Mouse (Mus musculus): ENCODE results near the gene Farp2. TPM values are rescaled to one million over a fixed set of nuclear protein-coding genes. Genes with fewer than 3 reads are reported as not detected.

Farp2 gene
- total RNA-seq, 2 experiments from 2014 or later = 11.5 to 11.9 TPM

DNA sequence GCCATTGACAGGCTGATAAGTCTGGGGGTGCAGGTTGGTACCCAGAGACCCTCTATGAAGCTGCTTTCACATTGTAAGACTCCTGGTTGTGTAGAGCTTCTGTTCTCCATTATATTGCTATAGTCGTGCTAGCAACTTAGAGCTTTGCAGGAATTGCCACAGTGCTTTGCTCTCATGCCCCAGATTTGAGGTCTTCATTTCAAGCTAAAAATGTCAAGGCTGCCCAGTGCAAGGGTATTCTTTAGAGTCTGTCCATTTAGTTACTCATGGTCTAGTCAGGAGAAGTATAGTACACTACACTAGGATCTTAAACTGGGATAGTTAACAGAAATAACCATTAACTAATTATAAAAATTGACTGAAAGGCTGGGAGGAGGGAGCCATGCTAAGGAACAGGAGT is 35.4 kb downstream of the Farp2 start:
- DNase-seq = no peak
- intact Hi-C loops (cut with DNase I) = no loop called here

- no peak for DNase-seq
- intact Hi-C loops (cut with DNase I) = no loop called here
Observed at GRCm38 (mm10) chr1:93551427-93551826, 39.5 kb downstream of the Farp2 start.

GRCm38 (mm10) chr1:93563224-93563623 is 51.3 kb downstream of the Farp2 start:
- intact Hi-C loops (cut with DNase I) = no loop called here
- no peak for DNase-seq

- intact Hi-C loops (cut with DNase I) = no loop called here
- no peak for DNase-seq
Observed at GRCm38 (mm10) chr1:93563649-93564048, 51.8 kb downstream of the Farp2 start.

GRCm38 (mm10) chr1:93564781-93565180 is 52.9 kb downstream of the Farp2 start:
- intact Hi-C loops (cut with DNase I) = no loop called here
- DNase-seq = no peak

DNA sequence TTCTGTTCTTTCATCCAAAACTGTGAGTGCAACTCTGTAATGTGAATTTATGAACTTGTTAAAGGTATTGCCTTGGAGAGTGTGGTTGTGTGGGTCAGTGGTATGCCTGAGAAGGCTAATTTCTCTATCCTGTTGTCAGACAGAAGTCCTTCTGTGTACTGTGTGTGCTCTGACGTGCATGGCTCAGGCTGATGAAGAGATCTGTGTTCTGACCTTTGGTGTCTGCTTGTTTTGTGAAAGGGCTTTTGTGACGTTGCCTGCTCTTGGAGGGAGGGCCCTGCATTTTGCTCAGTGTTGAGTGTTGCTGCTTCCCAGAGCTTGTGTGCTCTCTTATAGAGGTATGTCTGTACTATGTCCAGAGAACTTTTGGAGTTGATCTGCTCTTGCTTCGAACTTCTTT is 55.1 kb downstream of the Farp2 start:
- no peak for DNase-seq
- intact Hi-C loops (cut with DNase I) = no loop called here

DNA sequence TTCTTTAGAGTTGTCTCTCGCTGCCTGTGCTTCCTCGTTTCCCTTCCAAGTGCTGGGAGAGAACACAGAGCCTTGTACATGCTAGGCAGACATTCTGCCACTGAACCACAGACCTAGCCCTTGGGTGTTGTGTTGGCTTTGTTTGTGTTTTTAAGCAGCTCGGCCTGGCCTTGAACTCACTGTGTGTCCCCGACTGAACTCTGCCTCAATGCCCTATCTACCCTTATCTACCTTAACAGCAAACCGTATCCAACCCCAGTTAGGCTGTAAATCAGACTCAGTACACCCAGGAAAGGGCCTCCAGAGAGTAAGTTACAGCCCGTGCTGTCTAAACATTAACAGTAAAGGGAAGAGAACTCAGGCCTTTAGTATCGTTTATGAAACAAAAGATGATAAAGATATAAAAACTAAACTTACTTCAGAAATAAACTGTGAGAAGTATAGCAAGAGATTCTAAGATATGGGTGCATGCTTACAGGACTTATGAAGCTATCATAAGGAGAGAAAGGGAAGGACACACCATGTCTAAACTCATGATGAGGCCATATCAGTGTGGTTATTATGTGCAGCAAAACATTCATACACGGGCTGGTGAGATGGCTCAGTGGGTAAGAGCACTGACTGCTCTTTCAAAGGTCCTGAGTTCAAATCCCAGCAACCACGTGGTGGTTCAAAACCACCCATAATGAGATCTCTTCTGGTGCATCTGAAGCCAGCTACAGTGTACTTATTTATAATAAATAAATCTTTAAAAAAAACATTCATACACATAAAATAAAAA is 56.0 kb downstream of the Farp2 start:
- DNase-seq = no peak
- intact Hi-C loops (cut with DNase I) = no loop called here

DNA sequence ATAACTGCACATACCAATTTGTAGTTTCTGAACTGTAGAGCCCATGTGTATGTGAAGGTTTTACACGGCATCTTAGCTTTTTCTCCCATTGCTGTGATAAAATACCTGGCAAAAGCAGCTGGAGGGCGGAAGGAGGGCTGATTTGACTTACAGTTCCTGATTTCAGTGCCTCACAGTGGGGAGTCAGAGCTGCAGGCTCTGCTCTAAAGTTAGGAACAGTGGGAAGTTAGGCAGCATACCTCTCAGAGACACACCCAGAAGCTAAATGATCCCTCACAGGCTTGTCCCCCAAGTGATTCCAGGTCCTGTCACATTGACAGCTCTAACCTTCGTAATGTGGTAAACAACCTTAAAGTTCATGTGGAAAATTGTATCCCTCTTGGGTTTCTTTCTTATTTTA is 65.2 kb downstream of the Farp2 start:
- DNase-seq = no peak
- intact Hi-C loops (cut with DNase I) = no loop called here

DNA sequence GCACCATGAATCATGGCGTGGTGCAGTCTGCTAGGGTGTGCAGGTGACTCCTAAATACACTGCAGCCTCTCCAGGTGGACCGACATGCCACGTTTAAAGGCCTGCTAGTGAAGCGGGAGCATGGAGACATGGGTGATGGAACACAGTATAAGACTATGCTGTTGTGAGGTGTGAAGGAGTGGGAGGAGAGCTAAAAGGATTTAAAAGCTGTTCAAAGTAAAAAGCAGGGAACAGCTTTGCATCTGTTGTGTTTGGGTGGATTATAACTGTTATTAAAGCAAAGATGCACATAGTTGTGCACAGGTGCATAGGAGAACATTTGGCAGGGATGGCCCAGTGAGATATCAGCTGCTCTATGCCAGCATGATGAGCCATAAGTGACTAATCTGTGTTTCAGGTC is 66.0 kb downstream of the Farp2 start:
- intact Hi-C loops (cut with DNase I) = no loop called here
- DNase-seq = no peak

GRCm38 (mm10) chr1:93581545-93581944 is 69.7 kb downstream of the Farp2 start:
- DNase-seq = no peak
- intact Hi-C loops (cut with DNase I) = no loop called here

GRCm38 (mm10) chr1:93588346-93588745 is 76.5 kb downstream of the Farp2 start:
- intact Hi-C loops (cut with DNase I) = no loop called here
- no peak for DNase-seq

- DNase-seq = no peak
- intact Hi-C loops (cut with DNase I) = no loop called here
Observed at GRCm38 (mm10) chr1:93593960-93594359, 82.1 kb downstream of the Farp2 start.

- intact Hi-C loops (cut with DNase I) = no loop called here
- DNase-seq = no peak
Observed at GRCm38 (mm10) chr1:93595916-93596315, 84.0 kb downstream of the Farp2 start.

DNA sequence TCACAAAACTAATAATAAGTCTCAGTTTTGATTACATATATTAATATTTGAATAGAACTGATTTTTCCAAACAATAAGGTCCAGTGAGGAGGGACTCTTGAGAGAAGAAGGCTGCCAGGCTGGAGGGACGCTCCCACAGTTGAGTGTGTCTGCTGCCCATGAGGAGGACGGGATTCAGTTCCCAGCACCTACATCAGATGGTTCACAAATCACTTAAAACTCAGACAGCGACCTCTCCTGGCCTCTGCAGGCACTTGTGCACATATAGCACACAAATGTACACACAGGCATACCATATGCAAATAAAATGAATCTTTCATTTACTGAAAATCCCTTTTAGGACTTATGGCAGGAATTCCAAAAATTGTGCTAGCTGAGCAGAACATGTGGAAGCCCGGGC is 91.0 kb downstream of the Farp2 start:
- intact Hi-C loops (cut with DNase I) = no loop called here
- DNase-seq = no peak

DNA sequence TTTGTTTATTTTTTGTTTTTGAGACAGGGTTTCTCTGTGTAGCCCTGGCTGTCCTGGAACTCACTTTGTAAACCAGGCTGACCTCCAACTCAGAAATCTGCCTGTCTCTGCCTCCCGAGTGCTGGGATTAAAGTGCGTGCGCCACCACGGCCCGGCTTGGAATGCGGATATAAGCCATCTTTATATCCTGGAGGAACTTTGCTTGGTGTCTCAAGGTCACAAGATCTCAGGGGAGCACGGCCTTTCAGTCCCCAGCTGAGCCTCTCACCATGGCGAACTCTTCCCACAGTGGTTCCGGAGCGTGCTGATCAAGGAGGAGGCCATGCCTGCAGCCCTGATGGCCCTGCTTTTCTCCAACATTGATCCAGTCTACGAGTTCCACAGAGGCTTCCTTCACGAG is 92.0 kb downstream of the Farp2 start:
- intact Hi-C loops (cut with DNase I) = no loop called here
- DNase-seq = no peak

GRCm38 (mm10) chr1:93607090-93608083 is 95.5 kb downstream of the Farp2 start:
- no peak for DNase-seq
- intact Hi-C loops (cut with DNase I) = no loop called here

GRCm38 (mm10) chr1:93608696-93609245 is 96.9 kb downstream of the Farp2 start:
- intact Hi-C loops (cut with DNase I) = no loop called here
- DNase-seq = no peak

GRCm38 (mm10) chr1:93609762-93610161 is 97.9 kb downstream of the Farp2 start:
- intact Hi-C loops (cut with DNase I) = no loop called here
- no peak for DNase-seq

- no peak for DNase-seq
- intact Hi-C loops (cut with DNase I) = no loop called here
Observed at GRCm38 (mm10) chr1:93618059-93618748, 106.3 kb downstream of the Farp2 start.

DNA sequence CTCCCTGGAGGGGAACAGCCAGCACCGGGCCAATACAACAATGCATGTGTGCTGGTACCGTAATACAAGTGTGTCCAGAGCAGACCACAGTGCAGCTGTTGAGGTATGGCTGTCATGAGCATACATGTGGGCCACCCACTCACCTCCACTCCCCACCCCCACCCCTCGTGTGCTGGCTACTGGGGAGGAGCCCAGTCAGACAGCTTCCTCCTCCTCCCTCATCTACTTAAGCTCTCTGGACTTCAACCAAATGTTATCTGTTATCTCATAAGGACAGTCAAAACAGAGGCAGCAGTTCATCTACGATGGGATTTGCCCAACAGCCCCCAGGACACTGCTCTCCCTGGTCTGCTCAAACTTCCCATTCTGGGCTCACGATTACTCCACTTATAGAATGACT is 107.1 kb downstream of the Farp2 start:
- DNase-seq = no peak
- intact Hi-C loops (cut with DNase I) = no loop called here

DNA sequence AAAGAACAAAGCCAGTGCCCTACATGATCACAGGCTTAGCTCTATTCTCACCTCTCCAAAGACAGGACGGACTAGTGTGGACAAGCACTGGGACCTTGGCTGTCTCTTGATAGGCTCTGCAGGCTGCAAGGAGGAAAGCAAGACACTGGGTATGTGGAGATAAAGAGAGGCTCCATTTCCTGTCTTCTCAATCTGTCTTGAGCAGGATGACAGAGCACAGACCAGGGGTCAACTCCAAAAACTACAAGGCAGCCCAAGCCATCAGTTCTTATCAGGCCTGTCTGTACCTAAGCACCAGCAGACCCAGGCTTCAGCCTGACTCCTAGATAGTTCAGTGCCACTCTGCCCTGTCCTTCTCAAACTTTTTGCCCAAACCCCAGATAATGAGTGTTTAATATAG is 112.6 kb downstream of the Farp2 start:
- intact Hi-C loops (cut with DNase I) = no loop called here
- DNase-seq = no peak
